Mouse (Mus musculus): Measurements from ENCODE around the gene Ighmbp2.

GRCm38 (mm10) chr19:3323201-3323621 is 40.4 kb upstream of the Ighmbp2 start:
- TF ChIP-seq CTCF (IDR thresholded peaks at IDR 0.05; ENCODE audit: extremely low read depth, insufficient read depth, low read length) (no peak), POLR2A (IDR thresholded peaks at IDR 0.05; ENCODE audit: extremely low read depth, insufficient read depth, low read length) (no peak)
